Mouse (Mus musculus): ENCODE data around the gene Tmc6.

Gene Tmc6

GRCm38 (mm10) chr11:117743454-117744030 lies 38.5 kb downstream of the Tmc6 start:
- DNase-seq, result no peak

- DNase-seq, result no peak
Measured at GRCm38 (mm10) chr11:117742715-117743114, 39.3 kb downstream of the Tmc6 start.

- DNase-seq, result no peak
Measured at GRCm38 (mm10) chr11:117742243-117742642, 39.8 kb downstream of the Tmc6 start.

- no peak for DNase-seq
Measured at GRCm38 (mm10) chr11:117741128-117741527, 40.9 kb downstream of the Tmc6 start.

- no peak for DNase-seq
Measured at GRCm38 (mm10) chr11:117738123-117738522, 43.9 kb downstream of the Tmc6 start.

GRCm38 (mm10) chr11:117736037-117736689 lies 45.8 kb downstream of the Tmc6 start:
- no peak for DNase-seq

GRCm38 (mm10) chr11:117731470-117731869 lies 50.5 kb downstream of the Tmc6 start:
- no peak for DNase-seq

GRCm38 (mm10) chr11:117730490-117730838 lies 51.5 kb downstream of the Tmc6 start:
- no peak for DNase-seq

GRCm38 (mm10) chr11:117729798-117730489 lies 52.1 kb downstream of the Tmc6 start:
- no peak for DNase-seq

- no peak for DNase-seq
Measured at GRCm38 (mm10) chr11:117729341-117729740, 52.7 kb downstream of the Tmc6 start.

- DNase-seq, result no peak
Measured at GRCm38 (mm10) chr11:117728841-117729240, 53.2 kb downstream of the Tmc6 start.

GRCm38 (mm10) chr11:117728245-117728644 lies 53.8 kb downstream of the Tmc6 start:
- DNase-seq, result no peak

GRCm38 (mm10) chr11:117727031-117727430 lies 55.0 kb downstream of the Tmc6 start:
- no peak for DNase-seq

GRCm38 (mm10) chr11:117724604-117725301 lies 57.2 kb downstream of the Tmc6 start:
- DNase-seq, result no peak

GRCm38 (mm10) chr11:117718838-117719237 lies 63.2 kb downstream of the Tmc6 start:
- no peak for DNase-seq
